Mouse (Mus musculus) B cell, adult 2 months (primary cell): Measurements from ENCODE around the gene Oas1g.
A peak's percentile ranks its signal among the peaks of the same experiment; 100 is the strongest.
"Not testable (repeated sequence)": the region's sequence is repeated elsewhere in the genome, so short reads cannot be mapped to it uniquely, and the experiment has no call there.

Experiments
- DNase-seq, 2 experiments: peaks; one replicate each; pipeline ENCODE4 v3.0.0; 2022

Oas1g gene

GRCm38 (mm10) chr5:120888294-120888815, 942 bp upstream of the Oas1g start:
- DNase-seq = not testable (repeated sequence)

DNA sequence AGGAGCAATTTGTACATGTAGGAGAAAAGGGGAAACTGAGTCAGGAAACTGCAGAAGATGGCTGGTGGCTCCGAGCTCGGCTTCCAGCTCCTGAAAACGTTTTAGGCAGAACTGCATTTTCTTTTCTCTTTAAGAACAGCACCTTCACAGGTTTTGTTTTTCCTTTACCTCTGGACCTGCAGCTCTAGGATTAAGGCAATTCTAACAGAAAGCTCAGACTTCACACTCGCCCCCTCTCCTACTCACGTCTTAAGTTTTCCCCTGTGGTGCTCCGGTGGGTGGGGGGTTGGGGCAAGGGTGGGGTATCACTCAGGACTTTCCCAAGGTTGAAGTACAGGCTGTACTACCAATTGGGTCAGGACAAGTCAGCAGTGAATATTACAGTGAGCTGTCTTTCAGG, 418 bp upstream of the Oas1g start:
- DNase-seq = no peak

DNA sequence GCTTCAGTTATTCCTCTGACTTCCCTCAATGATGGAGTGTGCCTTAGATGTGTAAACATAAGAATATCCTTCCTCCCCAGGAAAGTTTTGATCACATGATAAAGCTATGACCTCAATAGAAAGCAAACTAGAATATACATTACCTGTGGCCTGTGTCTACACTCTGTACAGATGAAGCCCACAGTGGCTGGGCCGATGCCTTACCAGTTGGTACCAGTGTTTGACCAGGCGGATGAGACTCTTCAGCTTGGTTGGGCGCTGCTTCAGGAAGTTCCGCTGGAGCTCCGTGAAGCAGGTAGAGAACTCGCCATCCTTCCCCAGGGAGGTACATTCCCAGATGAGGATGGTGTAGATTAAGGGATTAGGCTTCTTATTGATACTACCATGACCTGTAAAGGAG, 5.7 kb downstream of the Oas1g start:
- not testable (repeated sequence) for DNase-seq

GRCm38 (mm10) chr5:120878803-120879202, 8.6 kb downstream of the Oas1g start:
- not testable (repeated sequence) for DNase-seq

DNA sequence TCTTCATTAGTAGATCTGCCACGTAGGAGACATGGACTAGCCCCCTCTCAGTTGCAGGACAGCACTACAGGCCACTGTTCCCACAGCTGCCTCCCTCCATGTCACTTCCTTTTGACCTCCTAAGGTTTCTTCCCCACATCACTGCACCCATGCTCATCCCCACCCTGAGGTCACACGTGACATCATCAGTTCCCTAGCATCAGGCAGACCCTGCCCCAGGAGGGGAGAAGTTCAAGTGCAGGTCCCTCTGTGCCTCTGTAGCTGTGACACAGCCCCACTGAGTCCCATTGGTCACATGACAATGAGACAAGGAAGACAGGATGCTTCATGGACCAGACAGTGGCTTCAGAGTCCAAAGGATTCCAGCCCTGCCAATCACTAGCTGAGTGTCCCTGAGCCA, 10.0 kb downstream of the Oas1g start:
- DNase-seq = not testable (repeated sequence)

GRCm38 (mm10) chr5:120876839-120877238, 10.6 kb downstream of the Oas1g start:
- DNase-seq = not testable (repeated sequence)

- DNase-seq = no peak
These were observed 15.9 kb downstream of the Oas1g start for GRCm38 (mm10) chr5:120871469-120871868.

- DNase-seq = no peak
These were observed 16.6 kb downstream of the Oas1g start for GRCm38 (mm10) chr5:120870782-120871181.

- DNase-seq = no peak
These were observed 17.3 kb downstream of the Oas1g start for GRCm38 (mm10) chr5:120870081-120870480.

DNA sequence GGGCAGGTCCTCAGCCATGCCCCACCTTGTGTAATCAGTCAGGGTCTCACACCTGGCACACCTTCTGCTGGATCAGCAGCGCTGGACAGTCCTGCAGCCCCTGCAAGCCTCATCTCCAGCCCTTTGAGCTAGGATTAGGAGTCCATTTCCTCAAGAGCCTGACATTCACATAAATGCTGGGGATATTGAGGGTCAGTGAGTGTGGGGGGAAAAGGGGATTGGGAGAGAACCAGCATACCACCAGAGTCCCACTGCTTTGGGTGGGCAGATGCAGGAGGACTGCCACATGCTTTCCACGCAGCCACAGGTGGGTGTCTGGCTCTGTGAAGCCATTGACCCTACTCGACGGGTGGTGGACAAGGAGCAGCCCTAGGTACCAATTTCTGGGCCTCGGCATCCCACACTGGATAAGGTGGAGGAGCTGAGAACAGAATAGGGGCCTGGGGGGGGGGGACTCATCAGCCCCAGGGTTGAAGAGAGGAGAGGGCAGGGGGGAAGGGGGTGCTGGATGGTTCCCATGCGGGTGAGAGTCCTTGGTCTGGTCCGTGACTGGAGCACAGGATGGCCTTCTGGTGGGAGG, 17.9 kb downstream of the Oas1g start:
- no peak for DNase-seq

DNA sequence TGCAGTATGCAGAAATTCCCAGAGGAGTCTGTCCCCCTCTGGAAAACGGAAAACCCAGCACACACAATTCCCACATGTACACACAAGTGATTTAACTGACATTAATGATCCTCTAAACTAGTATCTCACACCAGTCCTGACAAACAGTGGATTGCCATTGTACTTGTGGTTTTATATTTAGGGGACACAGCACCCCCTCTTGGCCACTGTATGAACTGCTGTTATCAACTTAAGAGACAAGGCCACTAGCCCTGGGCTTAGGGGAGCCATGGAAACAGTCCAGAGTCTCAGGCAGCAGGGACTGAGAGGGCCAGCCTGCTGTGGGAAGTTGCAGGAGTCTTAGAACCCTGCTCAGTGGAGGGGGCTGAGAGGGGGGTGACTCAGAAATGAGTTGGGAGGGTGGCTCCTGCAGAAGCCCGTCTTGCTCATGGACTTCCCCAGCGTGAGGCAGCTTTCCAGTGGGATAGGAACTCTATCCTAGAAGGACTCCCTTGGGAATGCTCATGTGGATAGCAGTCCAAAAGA, 22.0 kb downstream of the Oas1g start:
- DNase-seq = peak; percentile 46 to 57

DNA sequence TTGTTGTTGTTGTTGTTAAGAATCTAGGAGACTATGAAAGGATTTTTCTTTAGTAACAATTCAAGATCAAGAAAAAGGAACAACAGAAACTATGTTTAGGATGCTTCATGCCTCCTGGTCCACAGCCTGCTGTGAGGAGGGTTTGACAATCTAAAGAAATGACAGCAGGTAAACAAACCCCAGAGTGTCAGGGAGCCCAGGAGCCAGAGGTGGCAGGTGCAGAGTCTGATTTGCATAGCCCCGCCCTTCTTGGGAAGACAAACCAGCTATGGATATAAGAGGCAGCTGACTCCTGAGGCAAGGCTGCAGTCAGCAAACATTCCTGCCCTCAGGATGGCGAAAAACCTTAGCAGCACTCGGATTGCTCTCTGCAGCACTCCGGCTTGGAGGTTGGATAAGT, 26.3 kb downstream of the Oas1g start, which contains the start of gene Oas1h:
TSS of gene Oas1h (plus strand) at position 301 of the 400 bp plus-strand sequence.
- no peak for DNase-seq

- no peak for DNase-seq
These were observed 28.2 kb downstream of the Oas1g start for GRCm38 (mm10) chr5:120859241-120859640.

- peak; percentile 55 to 60 for DNase-seq
These were observed 37.7 kb downstream of the Oas1g start for GRCm38 (mm10) chr5:120849601-120850136.

DNA sequence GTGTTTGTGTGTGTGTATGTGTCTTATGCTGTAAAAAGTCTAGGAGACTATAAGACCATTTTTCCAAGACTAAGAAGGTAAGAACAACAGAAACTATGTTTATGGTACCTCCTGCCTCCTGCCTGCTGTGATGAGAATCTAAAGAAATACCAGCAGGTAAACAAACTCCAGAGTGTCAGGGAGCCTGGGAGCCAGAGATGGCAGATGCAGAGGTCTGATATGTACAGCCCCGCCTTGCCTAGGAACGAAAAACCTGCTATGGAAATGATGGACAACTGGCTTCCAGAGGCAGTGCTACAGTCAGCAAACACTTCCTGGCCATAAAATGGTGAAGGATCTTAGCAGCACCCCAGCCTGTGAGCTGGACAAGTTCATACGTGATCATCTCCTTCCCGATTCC, 40.3 kb downstream of the Oas1g start, which contains the start of gene Oas1f:
TSS of gene Oas1f (plus strand) at position 301 of the 400 bp plus-strand sequence.
- no peak for DNase-seq

DNA sequence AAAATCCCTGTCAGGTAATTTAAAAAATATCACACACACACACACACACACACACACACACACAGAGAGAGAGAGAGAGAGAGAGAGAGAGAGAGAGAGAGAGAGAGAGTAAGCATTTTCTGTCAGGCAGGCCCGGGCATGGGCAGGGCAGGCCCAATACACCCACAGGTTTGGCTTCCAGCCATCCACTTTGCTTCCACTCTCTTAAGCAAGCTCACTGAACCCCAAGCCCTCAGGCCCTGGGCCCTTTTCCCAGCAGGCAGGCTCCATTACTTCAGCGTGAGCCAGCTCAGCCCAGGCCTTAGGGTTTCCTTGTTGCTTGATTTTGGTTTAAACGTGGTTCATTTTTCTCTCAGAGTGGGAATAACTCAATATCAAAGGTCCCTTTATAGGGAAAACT, 42.7 kb downstream of the Oas1g start:
- DNase-seq = no peak

- peak; percentile 73 to 76 for DNase-seq
These were observed 50.5 kb downstream of the Oas1g start for GRCm38 (mm10) chr5:120836731-120837585.

DNA sequence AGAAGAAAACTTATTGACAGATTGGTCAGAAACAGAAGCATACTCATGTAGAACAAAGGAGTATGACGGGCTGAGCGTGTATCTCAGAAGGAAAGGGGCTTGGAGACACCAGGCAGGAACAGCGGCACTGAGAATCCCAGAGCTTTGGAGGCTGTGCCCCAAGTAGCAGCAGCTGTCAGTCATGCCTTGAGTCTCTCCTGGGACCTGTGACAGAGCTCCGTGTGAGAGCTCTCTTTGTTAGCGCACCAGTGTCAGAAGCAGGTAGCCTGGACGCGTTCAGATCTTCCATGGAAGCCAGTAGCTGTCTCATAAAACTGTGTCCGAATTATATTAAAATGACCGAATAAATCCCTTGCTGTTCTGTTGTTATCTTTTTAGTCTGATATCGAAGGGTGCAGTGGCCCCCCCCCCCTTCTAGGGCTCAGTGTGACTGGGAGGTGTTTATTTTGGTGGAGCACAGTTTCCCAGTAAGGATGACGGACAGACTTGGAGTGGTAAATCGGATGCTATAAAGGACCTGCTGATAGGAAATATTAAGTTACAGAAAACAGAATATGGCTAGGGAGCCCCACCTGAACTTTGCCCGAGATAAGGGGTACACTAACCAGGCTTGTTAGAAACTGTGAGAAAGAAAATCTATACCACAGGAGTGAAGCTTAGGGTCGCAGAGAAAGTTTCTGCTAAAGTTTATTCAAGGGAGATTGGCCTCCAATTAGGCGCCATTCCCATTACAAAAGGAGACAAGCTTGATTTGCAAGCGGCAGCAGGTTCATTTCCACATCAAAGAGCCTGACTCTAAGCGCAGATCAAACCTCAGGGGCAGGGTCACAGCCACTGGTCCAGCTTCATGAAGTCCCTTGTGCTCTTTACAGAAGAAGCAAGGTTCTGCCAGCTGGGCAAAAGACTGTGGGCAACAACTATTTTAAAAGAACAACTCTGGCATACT, 53.8 kb downstream of the Oas1g start:
- no peak for DNase-seq

DNA sequence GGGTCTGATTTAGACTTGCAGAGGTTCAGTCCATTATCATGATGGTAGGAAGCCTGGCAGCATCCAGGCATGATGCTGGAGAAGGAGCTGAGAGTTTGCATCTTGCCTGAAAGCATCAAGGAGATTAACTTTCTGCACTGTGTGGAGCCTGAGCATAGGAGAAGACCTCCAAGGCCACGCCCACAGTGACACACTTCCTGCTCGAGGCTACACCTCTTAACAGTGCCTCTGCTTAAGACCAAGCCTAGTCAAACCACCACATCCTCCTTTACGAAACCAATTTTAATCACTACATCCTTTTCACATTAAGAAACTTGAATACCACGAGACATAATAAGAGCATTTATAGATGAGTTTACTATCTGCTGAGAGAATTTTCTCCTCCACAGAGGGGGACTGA, 56.4 kb downstream of the Oas1g start:
- DNase-seq = peak; percentile 22 to 47
